Mouse (Mus musculus) myocyte (in vitro differentiated cells): ENCODE measurements around the gene Lbhd1.

Experiments used
- CEBPB ChIP-seq: IDR thresholded peaks from 2 replicates; pipeline ENCODE4 v1.6.1; 2011; ENCODE audit warnings: mild to moderate bottlenecking, moderate library complexity; ENCODE audit not compliant: poor library complexity, insufficient read depth, severe bottlenecking
- E2F4 ChIP-seq: IDR thresholded peaks from one replicate; pipeline ENCODE4 v1.6.1; 2011; ENCODE audit warnings: mild to moderate bottlenecking, control low read depth, moderate library complexity; ENCODE audit not compliant: insufficient read depth
- MAX ChIP-seq: IDR thresholded peaks from one replicate; pipeline ENCODE4 v1.6.1; 2011; ENCODE audit warnings: low read depth, mild to moderate bottlenecking, control low read depth
- MYOD1 ChIP-seq, 3 experiments: IDR thresholded peaks; one replicate each; pipeline ENCODE4 v1.6.1; 2011; ENCODE audit warnings: control low read depth in 2 of 3, low read depth in 2 of 3, mild to moderate bottlenecking in 2 of 3, moderate library complexity in 1 of 3; ENCODE audit not compliant: insufficient read length in 2 of 3, control insufficient read depth in 1 of 3
- MYOG ChIP-seq, 3 experiments: IDR thresholded peaks; one replicate each; pipeline ENCODE4 v1.6.1; 2011; ENCODE audit warnings: control low read depth in 2 of 3, low read depth in 2 of 3, mild to moderate bottlenecking in 2 of 3; ENCODE audit not compliant: insufficient read length in 2 of 3, control insufficient read depth in 1 of 3, insufficient read depth in 1 of 3
- POLR2A ChIP-seq: IDR thresholded peaks from one replicate; pipeline ENCODE4 v1.6.1; 2011; ENCODE audit warnings: low read depth, mild to moderate bottlenecking, control low read depth, moderate library complexity; ENCODE audit not compliant: insufficient read length
- SRF ChIP-seq: IDR thresholded peaks from one replicate; pipeline ENCODE4 v1.6.1; 2011; ENCODE audit warnings: low read depth; ENCODE audit not compliant: control insufficient read depth, insufficient read length
- TCF12 ChIP-seq: IDR thresholded peaks from one replicate; pipeline ENCODE4 v1.6.1; 2011; ENCODE audit warnings: mild to moderate bottlenecking, control low read depth; ENCODE audit not compliant: poor library complexity, insufficient read depth, severe bottlenecking
- TCF3 ChIP-seq: IDR thresholded peaks from one replicate; pipeline ENCODE4 v1.6.1; 2011; ENCODE audit warnings: low read depth, control low read depth; ENCODE audit not compliant: insufficient read length
- USF1 ChIP-seq: IDR thresholded peaks from one replicate; pipeline ENCODE4 v1.6.1; 2011; ENCODE audit warnings: low read depth, mild to moderate bottlenecking, control low read depth, moderate library complexity

- TF ChIP-seq MAX (no peak), MYOD1 (IDR thresholded peaks at IDR 0.05; ENCODE audit: control insufficient read depth in 1 of 3, insufficient read length in 2 of 3, low read depth in 2 of 3) (no peak), POLR2A (no peak), USF1 (no peak), TCF12 (no peak), E2F4 (no peak), MYOG (IDR thresholded peaks at IDR 0.05; ENCODE audit: control insufficient read depth in 1 of 3, insufficient read depth in 1 of 3, insufficient read length in 2 of 3, low read depth in 2 of 3) (no peak), SRF (no peak), CEBPB (no peak), TCF3 (no peak)
Measured at GRCm38 (mm10) chr19:8848356-8848755, 35.2 kb upstream of the Lbhd1 start.
